Mouse (Mus musculus): ENCODE results near the gene Olfr709-ps1. TPM values are rescaled to one million over a fixed set of nuclear protein-coding genes. Genes with fewer than 3 reads are reported as not detected.

The Olfr709-ps1 gene
- not detected in 2 replicates for polyA plus RNA-seq (2015; fragmentation: Nextera tagmentation; extraction: Ambion mirVana)

DNA sequence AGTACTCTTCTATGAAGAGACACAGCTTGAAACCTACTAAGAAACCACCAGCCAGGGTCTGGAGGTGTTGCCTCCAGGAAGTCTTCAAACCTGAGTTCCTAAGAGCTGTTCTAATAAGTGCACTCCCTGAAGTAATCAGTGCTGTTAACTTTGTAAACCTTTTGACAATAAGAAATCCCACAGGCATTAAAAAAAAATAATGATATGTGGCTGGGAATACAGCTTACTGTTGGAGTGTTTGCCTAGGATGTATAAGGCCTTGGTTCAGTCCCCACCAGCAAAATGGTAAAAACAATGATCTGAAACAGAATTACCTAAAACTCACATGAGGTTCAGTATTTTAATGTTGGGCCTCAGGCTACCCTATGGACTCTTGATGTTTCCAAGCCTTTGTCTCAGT, at the start of gene Olfr709-ps1:
TSS of gene Olfr709-ps1 (minus strand) at position 101 of the 400 bp plus-strand sequence.

DNA sequence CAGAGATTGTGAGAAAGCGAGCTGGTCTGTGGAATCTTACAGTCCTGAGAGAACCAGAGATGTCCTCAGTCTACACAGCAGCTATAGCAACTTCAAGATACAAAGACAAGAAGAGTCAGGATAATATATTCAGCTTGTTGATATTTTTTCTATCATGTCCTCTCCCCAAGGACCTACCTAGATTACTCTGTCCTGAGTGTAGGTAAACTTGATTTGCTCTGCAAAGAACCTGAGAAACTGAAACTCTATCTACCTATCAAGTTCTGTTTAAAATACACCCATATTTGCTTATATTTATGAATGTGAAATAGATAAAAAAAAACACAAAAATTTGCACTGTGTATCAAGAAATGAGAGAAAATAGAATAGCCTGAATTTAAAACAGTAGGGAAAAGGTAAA, 43.3 kb upstream of the Olfr709-ps1 start, which contains the start of gene Olfr711:
TSS of gene Olfr711 (minus strand) at position 101 of the 400 bp plus-strand sequence.

DNA sequence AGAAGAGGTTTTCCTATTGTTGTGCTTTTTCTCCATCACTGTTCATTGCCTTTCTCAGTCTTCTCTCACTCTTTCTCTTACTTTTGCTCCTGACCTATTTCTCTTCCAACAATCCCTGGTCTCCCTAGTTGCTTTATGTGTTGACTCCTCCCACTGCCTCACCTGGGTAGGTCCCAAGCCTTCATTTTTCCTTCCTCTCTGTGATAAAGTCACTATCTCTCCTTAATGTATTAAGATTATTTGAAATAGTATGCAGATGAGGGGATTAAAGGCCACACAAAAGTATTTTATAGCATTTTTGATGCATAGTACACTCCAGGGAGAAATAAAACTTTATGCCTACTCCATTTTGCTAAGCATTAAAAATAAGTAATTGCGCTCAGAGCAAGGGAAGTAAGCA, 31.8 kb upstream of the Olfr709-ps1 start, which contains the start of gene Olfr6:
TSS of gene Olfr6 (minus strand) at position 101 of the 400 bp plus-strand sequence.

DNA sequence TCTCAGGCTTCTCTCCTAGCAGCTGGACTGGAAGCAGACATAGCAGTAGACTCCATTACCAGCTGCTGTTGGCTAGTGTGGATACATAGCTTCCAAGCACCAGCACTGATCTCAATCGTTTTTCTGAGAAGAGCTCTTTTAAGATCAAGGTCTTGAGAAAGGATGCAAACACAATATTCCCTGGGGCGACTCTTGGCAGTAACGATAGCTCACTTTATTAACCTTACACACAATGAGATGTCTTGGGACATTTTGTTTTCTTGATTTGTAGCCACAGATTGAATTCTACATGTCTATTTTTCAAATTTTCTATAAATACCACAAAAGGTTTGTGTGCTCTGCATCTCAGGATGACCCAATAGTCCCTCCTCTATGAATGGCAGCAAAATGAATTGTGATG, 16.2 kb upstream of the Olfr709-ps1 start, which contains the start of gene Olfr710:
TSS of gene Olfr710 (minus strand) at position 101 of the 400 bp plus-strand sequence.

DNA sequence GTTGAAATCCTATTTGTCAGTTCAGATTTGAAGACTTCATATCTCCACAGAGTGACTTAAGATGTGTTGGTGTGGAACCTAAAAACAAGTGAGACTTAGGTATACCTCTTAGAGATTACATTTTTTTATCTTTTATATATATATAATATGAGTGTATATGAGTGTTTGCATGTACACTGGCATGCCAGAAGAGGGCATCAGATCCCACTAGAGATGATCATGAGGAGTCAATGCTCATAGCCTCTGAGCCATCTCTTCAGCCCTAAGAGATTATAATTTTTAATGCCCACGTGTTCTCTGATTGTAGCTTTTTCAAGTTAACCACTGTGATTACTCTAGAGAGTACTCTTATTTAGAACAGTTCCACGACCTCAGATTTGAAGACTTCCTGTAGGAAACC, 24.3 kb downstream of the Olfr709-ps1 start, which contains the start of gene Olfr1532-ps1:
TSS of gene Olfr1532-ps1 (plus strand) at position 326 of the 400 bp plus-strand sequence.

DNA sequence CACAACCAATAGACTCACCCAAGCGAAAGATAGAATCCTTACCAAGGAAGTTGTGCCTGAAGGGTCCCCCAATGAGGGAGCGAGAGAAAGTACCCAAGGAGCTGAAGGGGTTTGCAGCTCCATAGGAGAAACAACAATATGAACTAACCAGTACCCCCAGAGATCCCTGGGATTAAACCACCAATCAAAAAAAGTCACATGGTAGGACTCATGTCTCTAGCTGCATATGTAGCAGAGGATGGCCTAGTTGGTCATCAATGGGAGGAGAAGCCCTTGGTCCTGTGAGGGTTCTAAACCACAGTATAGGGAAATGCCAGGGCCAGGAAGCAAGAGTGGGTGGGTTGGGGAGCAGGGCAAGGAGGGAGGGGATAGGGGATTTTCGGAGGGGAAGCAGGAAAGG, 30.9 kb downstream of the Olfr709-ps1 start, which contains the start of gene Olfr707:
TSS of gene Olfr707 (minus strand) at position 101 of the 400 bp plus-strand sequence.

DNA sequence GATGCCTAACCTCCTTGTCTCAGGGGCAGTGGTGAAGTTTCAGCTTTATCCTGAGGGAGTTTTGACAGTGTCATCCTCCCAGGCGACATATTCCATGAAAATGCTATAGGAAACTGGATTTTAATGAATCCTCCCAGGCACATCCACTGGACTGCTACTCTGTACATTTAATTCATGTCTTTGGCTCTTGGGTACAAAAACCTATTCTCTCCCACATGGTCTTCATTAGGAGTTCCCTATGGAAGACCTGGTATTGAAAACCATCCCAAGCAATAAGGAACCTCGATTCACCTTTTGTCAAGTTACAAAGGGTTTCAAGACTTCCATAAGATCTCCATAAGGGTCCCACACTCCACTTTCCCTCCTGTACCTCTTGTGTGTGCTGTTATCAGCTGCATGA, 44.0 kb downstream of the Olfr709-ps1 start, which contains the start of gene Olfr706:
TSS of gene Olfr706 (minus strand) at position 101 of the 400 bp plus-strand sequence.

DNA sequence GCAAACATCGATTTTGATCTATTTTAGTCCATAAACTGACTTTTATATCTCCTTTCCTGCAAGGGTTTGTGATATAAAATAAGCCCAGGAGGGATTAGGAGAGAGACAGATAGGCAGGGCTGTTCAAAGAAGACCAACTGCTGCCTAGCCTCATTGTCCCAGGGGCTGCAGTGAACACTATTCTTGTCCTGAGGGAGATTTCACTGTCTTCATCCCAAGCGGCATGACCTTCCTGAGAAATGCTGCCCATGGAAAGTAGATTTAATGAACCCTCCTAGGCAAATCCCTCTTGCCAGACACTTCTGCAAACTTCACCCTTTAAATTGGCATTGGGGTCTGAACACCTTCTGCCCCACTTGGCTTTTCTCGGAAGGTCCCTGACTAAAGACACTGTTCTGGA, 55.2 kb downstream of the Olfr709-ps1 start, which contains the start of gene Olfr705:
TSS of gene Olfr705 (minus strand) at position 101 of the 400 bp plus-strand sequence.

Other genes starting within 250 kb of the Olfr709-ps1 start
- not detected in 2 replicates for gene Olfr694, start 240.4 kb downstream of the Olfr709-ps1 start, polyA plus RNA-seq (2015; fragmentation: Nextera tagmentation; extraction: Ambion mirVana)
- not detected in 2 replicates for gene Olfr695, start 215.8 kb downstream of the Olfr709-ps1 start, polyA plus RNA-seq (2015; fragmentation: Nextera tagmentation; extraction: Ambion mirVana)
- not detected in 2 replicates for gene Olfr697, start 189.8 kb downstream of the Olfr709-ps1 start, polyA plus RNA-seq (2015; fragmentation: Nextera tagmentation; extraction: Ambion mirVana)
- not detected in 2 replicates for gene Olfr698, start 176.8 kb downstream of the Olfr709-ps1 start, polyA plus RNA-seq (2015; fragmentation: Nextera tagmentation; extraction: Ambion mirVana)
- not detected in 2 replicates for gene Olfr699, start 139.0 kb downstream of the Olfr709-ps1 start, polyA plus RNA-seq (2015; fragmentation: Nextera tagmentation; extraction: Ambion mirVana)
- gene Olfr700, start 123.4 kb downstream of the Olfr709-ps1 start, polyA plus RNA-seq (2015; fragmentation: Nextera tagmentation; extraction: Ambion mirVana), result not detected in 2 replicates
- gene Olfr701, start 118.1 kb downstream of the Olfr709-ps1 start, polyA plus RNA-seq (2015; fragmentation: Nextera tagmentation; extraction: Ambion mirVana), result not detected in 2 replicates
- gene Olfr702, start 98.3 kb downstream of the Olfr709-ps1 start, polyA plus RNA-seq (2015; fragmentation: Nextera tagmentation; extraction: Ambion mirVana), result not detected in 2 replicates
- not detected in 2 replicates for gene Olfr703, start 88.9 kb downstream of the Olfr709-ps1 start, polyA plus RNA-seq (2015; fragmentation: Nextera tagmentation; extraction: Ambion mirVana)
- not detected in 2 replicates for gene Olfr704, start 69.0 kb downstream of the Olfr709-ps1 start, polyA plus RNA-seq (2015; fragmentation: Nextera tagmentation; extraction: Ambion mirVana)
- gene Olfr705, start 55.3 kb downstream of the Olfr709-ps1 start, polyA plus RNA-seq (2015; fragmentation: Nextera tagmentation; extraction: Ambion mirVana), result not detected in 2 replicates
- not detected in 2 replicates for gene Olfr706, start 44.1 kb downstream of the Olfr709-ps1 start, polyA plus RNA-seq (2015; fragmentation: Nextera tagmentation; extraction: Ambion mirVana)
- gene Olfr707, start 31.0 kb downstream of the Olfr709-ps1 start, polyA plus RNA-seq (2015; fragmentation: Nextera tagmentation; extraction: Ambion mirVana), result not detected in 2 replicates
- gene Olfr1532-ps1, start 24.2 kb downstream of the Olfr709-ps1 start, polyA plus RNA-seq (2015; fragmentation: Nextera tagmentation; extraction: Ambion mirVana), result not detected in 2 replicates
- not detected in 2 replicates for gene Olfr710, start 16.1 kb upstream of the Olfr709-ps1 start, polyA plus RNA-seq (2015; fragmentation: Nextera tagmentation; extraction: Ambion mirVana)
- not detected in 2 replicates for gene Olfr6, start 31.7 kb upstream of the Olfr709-ps1 start, polyA plus RNA-seq (2015; fragmentation: Nextera tagmentation; extraction: Ambion mirVana)
- gene Olfr711, start 43.2 kb upstream of the Olfr709-ps1 start, polyA plus RNA-seq (2015; fragmentation: Nextera tagmentation; extraction: Ambion mirVana), result not detected in 2 replicates
- gene Olfr2, start 73.9 kb upstream of the Olfr709-ps1 start, polyA plus RNA-seq (2015; fragmentation: Nextera tagmentation; extraction: Ambion mirVana), result not detected in 2 replicates
- gene Olfr713, start 99.0 kb upstream of the Olfr709-ps1 start, polyA plus RNA-seq (2015; fragmentation: Nextera tagmentation; extraction: Ambion mirVana), result not detected in 2 replicates
- not detected in 2 replicates for gene Olfr714, start 138.8 kb upstream of the Olfr709-ps1 start, polyA plus RNA-seq (2015; fragmentation: Nextera tagmentation; extraction: Ambion mirVana)
- not detected in 2 replicates for gene Olfr17, start 161.0 kb upstream of the Olfr709-ps1 start, polyA plus RNA-seq (2015; fragmentation: Nextera tagmentation; extraction: Ambion mirVana)
- not detected in 2 replicates for gene Olfr715b, start 178.2 kb upstream of the Olfr709-ps1 start, polyA plus RNA-seq (2015; fragmentation: Nextera tagmentation; extraction: Ambion mirVana)
- gene Olfr715, start 198.9 kb upstream of the Olfr709-ps1 start, polyA plus RNA-seq (2015; fragmentation: Nextera tagmentation; extraction: Ambion mirVana), result not detected in 2 replicates
- not detected in 2 replicates for gene Olfr716, start 206.1 kb upstream of the Olfr709-ps1 start, polyA plus RNA-seq (2015; fragmentation: Nextera tagmentation; extraction: Ambion mirVana)
- gene Nlrp14, start 234.8 kb upstream of the Olfr709-ps1 start, polyA plus RNA-seq (2015; fragmentation: Nextera tagmentation; extraction: Ambion mirVana), result not detected in 2 replicates

Data from skeletal muscle tissue, postnatal 0 days (tissue).